Mouse (Mus musculus) bone marrow macrophage, adult 2 months (primary cell): ENCODE results near the gene Bcr. TPM values are rescaled to one million over a fixed set of nuclear protein-coding genes. Genes with fewer than 3 reads are reported as not detected.

Experiments used
- H3K27ac ChIP-seq: 2 replicates; pipeline ENCODE4 v1.5.1; 2012; ENCODE audit warnings: low read depth, low read length; ENCODE audit not compliant: insufficient read depth
- H3K4me1 ChIP-seq: 2 replicates; pipeline ENCODE4 v1.6.1; 2012; ENCODE audit warnings: low read length; ENCODE audit not compliant: control insufficient read depth, insufficient read depth
- H3K4me3 ChIP-seq: 2 replicates; pipeline ENCODE4 v1.5.1; 2012; ENCODE audit warnings: mild to moderate bottlenecking, low read length, moderate library complexity; ENCODE audit not compliant: insufficient read depth
- CTCF ChIP-seq: IDR thresholded peaks from 2 replicates; pipeline ENCODE4 v1.5.1; 2012; ENCODE audit warnings: low read depth, mild to moderate bottlenecking, low read length, moderate library complexity
- POLR2A ChIP-seq: IDR thresholded peaks from 2 replicates; pipeline ENCODE4 v1.6.1; 2012; ENCODE audit warnings: mild to moderate bottlenecking, low read depth, low read length, borderline replicate concordance
- polyA plus RNA-seq: library from polyadenylated mRNA; stranded (reverse); fragments of >200 nt; gene quantifications from 2 replicates; pipeline ENCODE4 v1.2.4, GENCODE M21; 2012; ENCODE audit not compliant: missing spikeins, insufficient read depth, insufficient read length

Gene Bcr
- polyA plus RNA-seq, result 1.9 and 2.1 TPM in 2 replicates

GRCm38 (mm10) chr10:75060217-75060842 is at the start of gene Bcr:
Gene Bcr, plus strand, starts transcription at chr10:75060592.
- peak within 1 kb of the TSS; percentile 40 for H3K4me3 ChIP-seq
- peaks cover 2% of the 10 kb centered on the region for H3K4me1 ChIP-seq
- H3K27ac ChIP-seq, result no peak within 1 kb of the TSS
- TF ChIP-seq CTCF, result no peak
- TF ChIP-seq POLR2A, result no peak

GRCm38 (mm10) chr10:75010704-75011103 is 49.7 kb upstream of the Bcr start:
- no peak overlapping the region for H3K4me3 ChIP-seq
- no peak overlapping the region for H3K27ac ChIP-seq
- TF ChIP-seq CTCF (no peak), POLR2A (no peak)
- no peaks in the 10 kb centered on the region for H3K4me1 ChIP-seq

GRCm38 (mm10) chr10:75015465-75015864 is 44.9 kb upstream of the Bcr start:
- H3K4me3 ChIP-seq, result no peak overlapping the region
- no peaks in the 10 kb centered on the region for H3K4me1 ChIP-seq
- no peak for TF ChIP-seq CTCF
- no peak overlapping the region for H3K27ac ChIP-seq

- TF ChIP-seq POLR2A, result no peak
- TF ChIP-seq CTCF, result no peak
- Histone ChIP-seq H3K4me1 (no peaks in the 10 kb centered on the region), H3K4me3 (no peak overlapping the region), H3K27ac (no peak overlapping the region)
These were observed 43.9 kb upstream of the Bcr start for GRCm38 (mm10) chr10:75016481-75016880.

GRCm38 (mm10) chr10:75020271-75020670 is 40.1 kb upstream of the Bcr start:
- Histone ChIP-seq H3K4me3 (no peak overlapping the region), H3K27ac (no peak overlapping the region), H3K4me1 (no peaks in the 10 kb centered on the region)
- TF ChIP-seq CTCF, result no peak
- no peak for TF ChIP-seq POLR2A

GRCm38 (mm10) chr10:75021138-75021537 is 39.3 kb upstream of the Bcr start:
- Histone ChIP-seq H3K4me3 (no peak overlapping the region), H3K27ac (no peak overlapping the region), H3K4me1 (no peaks in the 10 kb centered on the region)
- no peak for TF ChIP-seq POLR2A
- TF ChIP-seq CTCF, result peak; percentile 44; the same call in 1 of the 2 replicates

- no peak overlapping the region for H3K27ac ChIP-seq
- H3K4me3 ChIP-seq, result no peak overlapping the region
- TF ChIP-seq CTCF, result no peak
- TF ChIP-seq POLR2A, result no peak
- H3K4me1 ChIP-seq, result no peaks in the 10 kb centered on the region
These were observed 33.9 kb upstream of the Bcr start for GRCm38 (mm10) chr10:75026491-75026890.

- H3K4me3 ChIP-seq, result no peak overlapping the region
- H3K27ac ChIP-seq, result no peak overlapping the region
- H3K4me1 ChIP-seq, result no peaks in the 10 kb centered on the region
- TF ChIP-seq POLR2A (no peak), CTCF (no peak)
These were observed 31.6 kb upstream of the Bcr start for GRCm38 (mm10) chr10:75028743-75029142.

GRCm38 (mm10) chr10:75029677-75030076 is 30.7 kb upstream of the Bcr start:
- no peaks in the 10 kb centered on the region for H3K4me1 ChIP-seq
- TF ChIP-seq POLR2A (no peak), CTCF (no peak)
- no peak overlapping the region for H3K4me3 ChIP-seq
- H3K27ac ChIP-seq, result no peak overlapping the region

- H3K4me1 ChIP-seq, result no peaks in the 10 kb centered on the region
- no peak overlapping the region for H3K27ac ChIP-seq
- no peak overlapping the region for H3K4me3 ChIP-seq
- TF ChIP-seq POLR2A, result no peak
- TF ChIP-seq CTCF, result no peak
These were observed 30.2 kb upstream of the Bcr start for GRCm38 (mm10) chr10:75030234-75030633.

- no peak overlapping the region for H3K4me3 ChIP-seq
- TF ChIP-seq CTCF, result no peak
- TF ChIP-seq POLR2A, result no peak
- H3K4me1 ChIP-seq, result no peaks in the 10 kb centered on the region
- H3K27ac ChIP-seq, result no peak overlapping the region
These were observed 28.9 kb upstream of the Bcr start for GRCm38 (mm10) chr10:75031345-75032114.
